Mouse (Mus musculus) lung, postnatal 0 days (tissue): Measurements from ENCODE around the gene Gnb1l. TPM values are rescaled to one million over a fixed set of nuclear protein-coding genes. Genes with fewer than 3 reads are reported as not detected.

ENCODE experiments used
- ATAC-seq: fragments of 200-750 bp; cut with Nextera tagmentation; 2 replicates; pipeline ENCODE4 v1.8.0; 2017; ENCODE audit warnings: moderate library complexity
- DNase-seq: peaks from one replicate; pipeline ENCODE4 v3.0.0-alpha.2; 2016; ENCODE audit warnings: low spot score
- H3K27ac ChIP-seq: fragments of 300-500 bp; sonication (generic); 2 replicates; pipeline ENCODE4 v1.5.1; 2014; ENCODE audit warnings: antibody characterized with exemption, mild to moderate bottlenecking, low read length, mixed read lengths
- H3K27me3 ChIP-seq: fragments of 300-500 bp; sonication (generic); replicated peaks from 2 replicates; pipeline ENCODE4 v1.6.1; 2014; ENCODE audit warnings: low read length, mixed read lengths; ENCODE audit not compliant: insufficient read depth
- H3K36me3 ChIP-seq: fragments of 300-500 bp; sonication (generic); 2 replicates; pipeline ENCODE4 v1.6.1; 2014; ENCODE audit warnings: low read length, mixed read lengths; ENCODE audit not compliant: insufficient read depth
- H3K4me1 ChIP-seq: fragments of 300-500 bp; sonication (generic); 2 replicates; pipeline ENCODE4 v1.6.1; 2014; ENCODE audit warnings: antibody characterized with exemption, low read depth, low read length, mixed read lengths; ENCODE audit not compliant: insufficient read depth
- H3K4me2 ChIP-seq: fragments of 300-500 bp; sonication (generic); replicated peaks from 2 replicates; pipeline ENCODE4 v1.6.1; 2014; ENCODE audit warnings: low read depth, mild to moderate bottlenecking, low read length, moderate library complexity, mixed read lengths
- H3K4me3 ChIP-seq: fragments of 300-500 bp; sonication (generic); 2 replicates; pipeline ENCODE4 v1.5.1; 2014; ENCODE audit warnings: low read depth, low read length
- H3K9ac ChIP-seq: fragments of 300-500 bp; sonication (generic); replicated peaks from 2 replicates; pipeline ENCODE4 v1.6.1; 2014; ENCODE audit warnings: low read depth, mild to moderate bottlenecking
- H3K9me3 ChIP-seq: fragments of 300-500 bp; sonication (generic); 2 replicates; pipeline ENCODE4 v1.6.1; 2016; ENCODE audit warnings: low read length, mixed read lengths
- CTCF ChIP-seq: IDR thresholded peaks from 2 replicates; pipeline ENCODE4 v1.5.1; 2016; ENCODE audit warnings: antibody characterized with exemption, mild to moderate bottlenecking
- EP300 ChIP-seq: IDR thresholded peaks from 2 replicates; pipeline ENCODE4 v1.6.1; 2016; ENCODE audit warnings: antibody characterized with exemption, mild to moderate bottlenecking, control low read depth
- WGBS: fragments of 180-500 bp; shearing (Covaris S2); extraction: QIAGEN DNeasy Blood & Tissue Kit; methylation state at CpG from one replicate; pipeline ENCODE4 v1.1.7; 2014; 5-methylcytosine and 5-hydroxymethylcytosine counted together
- polyA plus RNA-seq: library from polyadenylated mRNA; unstranded; fragments of >200 nt; fragmentation: Nextera tagmentation; extraction: Ambion mirVana; gene quantifications from 2 replicates; pipeline ENCODE4 v1.2.1, GENCODE M21; 2015

The Gnb1l gene
- polyA plus RNA-seq, 1 experiment from 2014 or later: 8.4 TPM

DNA sequence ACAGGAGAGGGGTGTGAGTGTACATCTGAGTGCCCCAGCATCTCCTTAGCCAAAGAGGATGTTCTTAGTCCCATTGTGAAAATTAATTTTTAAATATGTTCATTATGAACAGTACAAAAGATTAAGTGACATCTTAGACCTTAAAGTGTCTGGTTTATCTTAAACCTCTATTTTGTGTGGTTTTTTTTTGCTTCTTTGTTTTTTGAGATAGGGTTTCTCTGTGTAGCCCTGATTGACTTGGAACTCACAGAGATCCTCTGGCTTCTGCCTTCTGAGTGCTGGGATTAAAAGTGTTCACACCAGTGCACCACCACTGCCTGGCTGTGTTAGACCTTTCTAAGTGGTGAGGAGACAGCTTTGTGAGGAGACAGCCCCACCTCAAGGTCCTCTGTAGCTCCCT lies 39.9 kb upstream of the Gnb1l start:
- Histone ChIP-seq H3K4me1 (no peaks in the 10 kb centered on the region), H3K27ac (no peak overlapping the region), H3K9ac (no peak overlapping the region), H3K9me3 (no peaks in the 10 kb centered on the region), H3K36me3 (peaks cover 14% of the 10 kb centered on the region; the same call in 1 of the 2 replicates), H3K4me2 (no peak overlapping the region), H3K4me3 (no peak overlapping the region), H3K27me3 (no peaks in the 10 kb centered on the region)
- no peak for TF ChIP-seq EP300
- no peak for TF ChIP-seq CTCF
- no peak for DNase-seq
- ATAC-seq: no peak

DNA sequence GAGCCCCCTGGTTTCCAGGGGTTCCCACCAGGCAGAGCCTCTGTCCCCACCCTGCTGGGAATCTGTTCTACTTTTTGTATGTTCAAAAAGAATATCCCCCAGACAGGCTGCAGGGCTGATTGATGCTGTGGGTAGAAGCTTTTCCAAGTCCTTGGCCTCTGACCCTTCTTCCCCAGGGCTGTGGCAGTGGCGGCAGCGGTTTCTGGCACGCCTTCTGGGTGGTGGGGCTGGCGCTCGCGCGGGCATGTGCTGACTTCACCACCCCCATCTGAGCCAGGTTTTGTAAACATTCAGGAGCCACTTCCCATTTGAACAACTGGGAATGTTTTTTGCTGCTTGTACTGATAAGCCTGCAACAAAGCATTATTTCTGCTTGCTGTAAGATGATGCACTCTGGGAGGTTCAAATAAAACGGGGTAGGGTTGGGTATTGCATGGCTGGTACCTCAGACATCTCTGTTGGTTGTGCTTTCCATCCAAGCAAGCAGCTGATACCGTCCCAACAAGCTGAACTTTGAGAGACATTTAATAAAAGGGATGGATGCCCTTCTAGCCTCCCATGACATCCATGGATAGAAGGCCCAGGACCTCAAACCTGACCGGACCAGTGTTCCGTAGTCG lies 39.1 kb upstream of the Gnb1l start:
- peak overlapping the region; percentile 20; the same call in 1 of the 2 replicates for H3K27ac ChIP-seq

DNA sequence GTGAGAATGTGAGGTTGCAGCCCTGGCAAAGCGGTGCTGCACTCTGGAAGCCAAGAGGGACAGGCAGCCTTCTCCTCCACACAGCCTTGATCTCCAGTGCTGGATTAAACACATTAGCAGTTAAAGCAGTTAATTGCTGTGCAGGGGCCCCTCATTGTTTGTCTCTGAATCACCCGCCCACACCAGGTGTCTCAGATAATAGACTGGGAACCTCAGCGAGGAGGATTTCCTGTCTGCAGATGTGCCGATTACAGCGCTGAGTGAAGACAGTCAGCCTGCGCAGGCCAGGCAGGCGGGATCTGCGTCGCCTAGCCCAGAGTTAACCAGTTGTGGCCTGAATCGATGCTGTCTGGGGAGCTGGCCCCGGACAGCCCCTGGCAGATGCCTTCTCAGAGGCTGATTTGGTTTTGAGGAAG lies 38.5 kb upstream of the Gnb1l start:
- WGBS: 21% methylated on average over 11 of the region's 11 CpGs
- Histone ChIP-seq H3K4me2 (no peak overlapping the region; the same call in 1 of the 2 replicates), H3K27me3 (no peaks in the 10 kb centered on the region), H3K4me3 (no peak overlapping the region), H3K4me1 (no peaks in the 10 kb centered on the region), H3K27ac (peak overlapping the region; percentile 20; the same call in 1 of the 2 replicates), H3K9ac (no peak overlapping the region), H3K9me3 (no peaks in the 10 kb centered on the region), H3K36me3 (peaks cover 14% of the 10 kb centered on the region; the same call in 1 of the 2 replicates)
- DNase-seq (peak; percentile 35), ATAC-seq (peak; percentile 65)
- TF ChIP-seq EP300 (peak; percentile 47), CTCF (no peak)

More for the DNA sequence above, 39.1 kb upstream of the Gnb1l start:
- H3K9ac ChIP-seq: no peak overlapping the region
- no peaks in the 10 kb centered on the region for H3K4me1 ChIP-seq
- ATAC-seq: peak; percentile 54
- DNase-seq: peak; percentile 44
- peaks cover 14% of the 10 kb centered on the region; the same call in 1 of the 2 replicates for H3K36me3 ChIP-seq
- TF ChIP-seq CTCF: no peak
- no peak for TF ChIP-seq EP300
- 19% methylated on average over 12 of the region's 12 CpGs for WGBS
- H3K4me2 ChIP-seq: no peak overlapping the region; the same call in 1 of the 2 replicates
- H3K9me3 ChIP-seq: no peaks in the 10 kb centered on the region
- no peak overlapping the region for H3K4me3 ChIP-seq
- no peaks in the 10 kb centered on the region for H3K27me3 ChIP-seq

DNA sequence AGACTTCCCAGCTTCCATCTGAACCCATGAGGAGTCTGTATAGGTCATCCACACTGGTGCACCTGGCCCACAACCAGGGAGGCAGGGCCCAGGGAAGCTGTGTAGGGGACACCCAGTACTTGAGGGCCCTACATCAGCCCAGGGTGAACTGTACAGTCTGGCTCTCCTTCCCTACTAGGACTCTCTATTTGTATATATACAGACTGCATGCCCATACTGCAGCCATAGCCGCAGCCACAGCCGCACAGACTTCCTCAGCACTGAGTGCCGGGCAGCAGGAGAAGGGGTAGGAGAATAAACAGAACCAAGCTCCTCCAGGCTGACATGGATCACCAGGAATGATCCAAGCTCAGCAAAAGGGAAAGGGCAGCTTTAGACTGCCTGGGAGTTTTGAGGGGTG lies 37.7 kb upstream of the Gnb1l start:
- Histone ChIP-seq H3K4me3 (no peak overlapping the region), H3K27ac (no peak overlapping the region), H3K27me3 (no peaks in the 10 kb centered on the region), H3K36me3 (peaks cover 14% of the 10 kb centered on the region; the same call in 1 of the 2 replicates), H3K9ac (no peak overlapping the region), H3K4me2 (no peak overlapping the region), H3K9me3 (no peaks in the 10 kb centered on the region), H3K4me1 (no peaks in the 10 kb centered on the region)
- TF ChIP-seq CTCF: no peak
- TF ChIP-seq EP300: no peak
- no peak for DNase-seq
- whole genome bisulfite sequencing: 77% methylated on average over 3 of the region's 3 CpGs
- no peak for ATAC-seq

DNA sequence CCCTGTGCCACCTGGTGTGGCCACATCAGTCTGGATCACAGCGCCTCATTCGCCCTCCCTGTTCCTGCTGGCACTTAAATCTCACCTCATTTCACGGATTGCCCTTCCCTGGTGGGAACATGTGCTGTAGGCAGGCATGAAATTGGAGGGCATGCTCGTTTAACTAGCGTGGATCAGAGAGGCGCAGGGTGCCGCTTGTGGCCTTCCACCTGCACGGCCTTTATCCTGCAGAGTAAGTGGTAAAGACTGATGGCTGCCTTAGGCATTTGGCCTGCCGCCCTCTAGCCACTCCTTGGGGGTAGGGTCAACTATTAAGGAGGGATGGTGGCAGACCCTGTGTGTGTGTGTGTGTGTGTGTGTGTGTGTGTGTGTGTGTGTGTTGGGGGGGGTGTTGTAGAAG lies 36.5 kb upstream of the Gnb1l start:
- H3K27ac ChIP-seq: no peak overlapping the region
- 82% methylated on average over 9 of the region's 9 CpGs for WGBS

DNA sequence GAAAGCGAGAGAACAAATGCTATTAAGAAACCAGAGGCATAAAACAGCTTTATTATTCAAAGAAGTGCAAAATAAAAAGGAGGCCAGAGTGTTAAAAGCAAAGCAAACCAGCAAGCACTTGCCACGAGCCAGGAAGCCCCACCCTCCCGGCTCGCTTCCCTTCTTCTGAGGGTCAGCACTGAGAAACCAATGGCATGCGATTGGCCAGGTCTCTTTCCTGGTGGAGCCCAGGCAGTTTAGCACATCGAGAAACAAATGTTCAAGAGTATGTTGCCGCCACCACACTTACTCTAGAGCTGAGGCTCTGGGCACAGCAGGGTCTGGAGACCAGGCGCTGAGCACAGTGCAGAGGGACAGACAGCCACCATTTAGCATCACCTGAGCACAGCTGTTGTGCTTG lies 35.9 kb upstream of the Gnb1l start:
- no peak overlapping the region for H3K4me2 ChIP-seq
- no peak overlapping the region for H3K4me3 ChIP-seq
- H3K27me3 ChIP-seq: no peaks in the 10 kb centered on the region
- no peak for DNase-seq
- H3K4me1 ChIP-seq: no peaks in the 10 kb centered on the region
- 43% methylated on average over 8 of the region's 8 CpGs for WGBS
- ATAC-seq: no peak
- H3K9ac ChIP-seq: no peak overlapping the region
- no peak overlapping the region for H3K27ac ChIP-seq
- TF ChIP-seq EP300 (no peak), CTCF (no peak)
- no peaks in the 10 kb centered on the region for H3K9me3 ChIP-seq
- H3K36me3 ChIP-seq: peaks cover 5% of the 10 kb centered on the region; the same call in 1 of the 2 replicates

More for the DNA sequence above, 36.5 kb upstream of the Gnb1l start:
- H3K4me3 ChIP-seq: no peak overlapping the region
- TF ChIP-seq CTCF: no peak
- no peak for TF ChIP-seq EP300
- H3K4me2 ChIP-seq: no peak overlapping the region
- H3K9ac ChIP-seq: no peak overlapping the region
- peaks cover 9% of the 10 kb centered on the region; the same call in 1 of the 2 replicates for H3K36me3 ChIP-seq
- DNase-seq: no peak
- no peak for ATAC-seq
- no peaks in the 10 kb centered on the region for H3K4me1 ChIP-seq
- H3K27me3 ChIP-seq: no peaks in the 10 kb centered on the region
- no peaks in the 10 kb centered on the region for H3K9me3 ChIP-seq
